Mouse (Mus musculus) ovary, adult 18-20 months (tissue): Measurements from ENCODE around the gene Zfp61.

Experiments used
- DNase-seq: peaks from one replicate; pipeline ENCODE4 v3.0.0; 2022; ENCODE audit warnings: low spot score, mixed read lengths

Gene Zfp61

GRCm38 (mm10) chr7:24300771-24301282 lies at the start of gene Zfp61:
Zfp61 (minus strand) TSS chr7:24301232.
- peak; percentile 15 for DNase-seq

- no peak for DNase-seq
These were observed 47.9 kb upstream of the Zfp61 start, which contains the start of gene Lypd5 for GRCm38 (mm10) chr7:24348896-24349295. Lypd5 (plus strand) TSS chr7:24349196.

GRCm38 (mm10) chr7:24346444-24346843 lies 45.4 kb upstream of the Zfp61 start:
- no peak for DNase-seq

GRCm38 (mm10) chr7:24343701-24344272 lies 42.8 kb upstream of the Zfp61 start:
- no peak for DNase-seq

GRCm38 (mm10) chr7:24338241-24338640 lies 37.2 kb upstream of the Zfp61 start:
- DNase-seq = no peak

- no peak for DNase-seq
These were observed 34.8 kb upstream of the Zfp61 start for GRCm38 (mm10) chr7:24335699-24336309.

GRCm38 (mm10) chr7:24333304-24333986 lies 32.4 kb upstream of the Zfp61 start, which contains the start of gene Tescl:
Tescl (minus strand) TSS chr7:24333936.
- no peak for DNase-seq

- DNase-seq = no peak
These were observed 26.4 kb upstream of the Zfp61 start for GRCm38 (mm10) chr7:24327281-24327975.

GRCm38 (mm10) chr7:24326273-24327135 lies 25.5 kb upstream of the Zfp61 start:
- no peak for DNase-seq

- DNase-seq = no peak
These were observed 24.7 kb upstream of the Zfp61 start for GRCm38 (mm10) chr7:24325675-24326128.

GRCm38 (mm10) chr7:24325197-24325596 lies 24.2 kb upstream of the Zfp61 start:
- DNase-seq = no peak

GRCm38 (mm10) chr7:24322593-24322992 lies 21.6 kb upstream of the Zfp61 start:
- no peak for DNase-seq

GRCm38 (mm10) chr7:24318942-24319341 lies 17.9 kb upstream of the Zfp61 start:
- no peak for DNase-seq

GRCm38 (mm10) chr7:24316567-24317092 lies 15.6 kb upstream of the Zfp61 start, which contains the start of gene Zfp94:
Zfp94 (minus strand) TSS chr7:24316666.
- peak; percentile 91 for DNase-seq

- no peak for DNase-seq
These were observed 14.9 kb upstream of the Zfp61 start for GRCm38 (mm10) chr7:24315726-24316566.

- DNase-seq = peak; percentile 24
These were observed 1.1 kb downstream of the Zfp61 start for GRCm38 (mm10) chr7:24299823-24300481.

GRCm38 (mm10) chr7:24298973-24299708 lies 1.9 kb downstream of the Zfp61 start:
- peak; percentile 54 for DNase-seq

- no peak for DNase-seq
These were observed 2.4 kb downstream of the Zfp61 start for GRCm38 (mm10) chr7:24298635-24298972.
